Mouse (Mus musculus): ENCODE results near the gene Frmd4b. TPM values are rescaled to one million over a fixed set of nuclear protein-coding genes. Genes with fewer than 3 reads are reported as not detected.
"Not testable (repeated sequence)": the region's sequence is repeated elsewhere in the genome, so short reads cannot be mapped to it uniquely, and the experiment has no call there.

Gene Frmd4b
- total RNA-seq, 4 experiments from 2014 or later: 19.7 to 35.2 (median 26.5) TPM

- DNase-seq: no peak
These were observed 206.0 kb downstream of the Frmd4b start for GRCm38 (mm10) chr6:97411327-97411726.

GRCm38 (mm10) chr6:97409467-97410239, 207.7 kb downstream of the Frmd4b start:
- no peak for DNase-seq

- no peak for DNase-seq
These were observed 209.4 kb downstream of the Frmd4b start for GRCm38 (mm10) chr6:97407914-97408313.

GRCm38 (mm10) chr6:97407425-97407824, 209.9 kb downstream of the Frmd4b start:
- no peak for DNase-seq

- DNase-seq: no peak
These were observed 212.0 kb downstream of the Frmd4b start for GRCm38 (mm10) chr6:97405311-97405710.

GRCm38 (mm10) chr6:97402822-97403472, 214.4 kb downstream of the Frmd4b start:
- no peak for DNase-seq

GRCm38 (mm10) chr6:97400446-97400845, 216.9 kb downstream of the Frmd4b start:
- no peak for DNase-seq

GRCm38 (mm10) chr6:97397935-97398334, 219.4 kb downstream of the Frmd4b start:
- DNase-seq: no peak

GRCm38 (mm10) chr6:97396957-97397354, 220.4 kb downstream of the Frmd4b start:
- DNase-seq: no peak

GRCm38 (mm10) chr6:97396351-97396956, 220.9 kb downstream of the Frmd4b start:
- DNase-seq: no peak

- peak; percentile 17 for DNase-seq
These were observed 221.6 kb downstream of the Frmd4b start for GRCm38 (mm10) chr6:97395477-97396350.

- no peak for DNase-seq
These were observed 222.8 kb downstream of the Frmd4b start for GRCm38 (mm10) chr6:97394473-97395075.

- no peak for DNase-seq
These were observed 224.4 kb downstream of the Frmd4b start for GRCm38 (mm10) chr6:97392912-97393311.

- DNase-seq: no peak
These were observed 230.0 kb downstream of the Frmd4b start for GRCm38 (mm10) chr6:97387388-97387787.

GRCm38 (mm10) chr6:97384918-97385317, 232.4 kb downstream of the Frmd4b start:
- DNase-seq: peak; percentile 13

- no peak for DNase-seq
These were observed 236.1 kb downstream of the Frmd4b start for GRCm38 (mm10) chr6:97381275-97381674.

GRCm38 (mm10) chr6:97370947-97371346, 246.4 kb downstream of the Frmd4b start:
- no peak for DNase-seq

GRCm38 (mm10) chr6:97370460-97370859, 246.9 kb downstream of the Frmd4b start:
- DNase-seq: no peak

GRCm38 (mm10) chr6:97363846-97364245, 253.5 kb downstream of the Frmd4b start:
- no peak for DNase-seq

GRCm38 (mm10) chr6:97357606-97358005, 259.7 kb downstream of the Frmd4b start:
- not testable (repeated sequence) for DNase-seq

GRCm38 (mm10) chr6:97356612-97357011, 260.7 kb downstream of the Frmd4b start:
- no peak for DNase-seq

- DNase-seq: no peak
These were observed 262.2 kb downstream of the Frmd4b start for GRCm38 (mm10) chr6:97355141-97355540.
